Mouse (Mus musculus) myocyte (in vitro differentiated cells): ENCODE results near the gene Cab39. TPM values are rescaled to one million over a fixed set of nuclear protein-coding genes. Genes with fewer than 3 reads are reported as not detected.

Source experiments
- H3K27me3 ChIP-seq: one replicate; pipeline ENCODE4 v1.6.1; 2011; ENCODE audit not compliant: control insufficient read depth, insufficient read depth, insufficient read length
- H3K36me3 ChIP-seq: one replicate; pipeline ENCODE4 v1.6.1; 2011; ENCODE audit not compliant: control insufficient read depth, insufficient read depth
- H3K4me2 ChIP-seq: one replicate; pipeline ENCODE4 v1.6.1; 2011; ENCODE audit warnings: low read depth, control low read depth
- H3K4me3 ChIP-seq: one replicate; pipeline ENCODE4 v1.5.1; 2011; ENCODE audit warnings: mild to moderate bottlenecking, control low read depth, moderate library complexity
- H3K79me2 ChIP-seq: one replicate; pipeline ENCODE4 v1.6.1; 2011; ENCODE audit not compliant: control insufficient read depth, insufficient read depth
- H3ac ChIP-seq: one replicate; pipeline ENCODE4 v1.6.1; 2011; ENCODE audit not compliant: control insufficient read depth, insufficient read length
- CEBPB ChIP-seq: IDR thresholded peaks from 2 replicates; pipeline ENCODE4 v1.6.1; 2011; ENCODE audit warnings: mild to moderate bottlenecking, moderate library complexity; ENCODE audit not compliant: poor library complexity, insufficient read depth, severe bottlenecking
- E2F4 ChIP-seq: IDR thresholded peaks from one replicate; pipeline ENCODE4 v1.6.1; 2011; ENCODE audit warnings: mild to moderate bottlenecking, control low read depth, moderate library complexity; ENCODE audit not compliant: insufficient read depth
- MAX ChIP-seq: IDR thresholded peaks from one replicate; pipeline ENCODE4 v1.6.1; 2011; ENCODE audit warnings: low read depth, mild to moderate bottlenecking, control low read depth
- MYOD1 ChIP-seq, 3 experiments: IDR thresholded peaks; one replicate each; pipeline ENCODE4 v1.6.1; 2011; ENCODE audit warnings: control low read depth in 2 of 3, low read depth in 2 of 3, mild to moderate bottlenecking in 2 of 3, moderate library complexity in 1 of 3; ENCODE audit not compliant: insufficient read length in 2 of 3, control insufficient read depth in 1 of 3
- MYOG ChIP-seq, 3 experiments: IDR thresholded peaks; one replicate each; pipeline ENCODE4 v1.6.1; 2011; ENCODE audit warnings: control low read depth in 2 of 3, low read depth in 2 of 3, mild to moderate bottlenecking in 2 of 3; ENCODE audit not compliant: insufficient read length in 2 of 3, control insufficient read depth in 1 of 3, insufficient read depth in 1 of 3
- POLR2A ChIP-seq: IDR thresholded peaks from one replicate; pipeline ENCODE4 v1.6.1; 2011; ENCODE audit warnings: low read depth, mild to moderate bottlenecking, control low read depth, moderate library complexity; ENCODE audit not compliant: insufficient read length
- POLR2AphosphoS2 ChIP-seq: IDR thresholded peaks from one replicate; pipeline ENCODE4 v1.6.1; 2011; ENCODE audit warnings: low read depth, control low read depth; ENCODE audit not compliant: insufficient read length
- REST ChIP-seq: IDR thresholded peaks from one replicate; pipeline ENCODE4 v1.6.1; 2011; ENCODE audit warnings: mild to moderate bottlenecking, control low read depth, moderate library complexity; ENCODE audit not compliant: insufficient read depth, insufficient read length
- SRF ChIP-seq: IDR thresholded peaks from one replicate; pipeline ENCODE4 v1.6.1; 2011; ENCODE audit warnings: low read depth; ENCODE audit not compliant: control insufficient read depth, insufficient read length
- TCF12 ChIP-seq: IDR thresholded peaks from one replicate; pipeline ENCODE4 v1.6.1; 2011; ENCODE audit warnings: mild to moderate bottlenecking, control low read depth; ENCODE audit not compliant: poor library complexity, insufficient read depth, severe bottlenecking
- TCF3 ChIP-seq: IDR thresholded peaks from one replicate; pipeline ENCODE4 v1.6.1; 2011; ENCODE audit warnings: low read depth, control low read depth; ENCODE audit not compliant: insufficient read length
- USF1 ChIP-seq: IDR thresholded peaks from one replicate; pipeline ENCODE4 v1.6.1; 2011; ENCODE audit warnings: low read depth, mild to moderate bottlenecking, control low read depth, moderate library complexity
- polyA plus RNA-seq: library from polyadenylated mRNA; unstranded; fragments of >200 nt; fragmentation: generic; extraction: Trizol; gene quantifications from one replicate; pipeline ENCODE4 v1.2.1, GENCODE M21; 2012; ENCODE audit warnings: missing spikeins

Cab39 gene
- 29.0 TPM for polyA plus RNA-seq

GRCm38 (mm10) chr1:85793208-85794105 is at the start of gene Cab39:
Gene Cab39, plus strand, starts transcription at chr1:85793441.
- peak within 1 kb of the TSS; percentile 89 for H3ac ChIP-seq
- H3K27me3 ChIP-seq = peaks cover 7% of the 10 kb centered on the region
- peaks cover 5% of the 10 kb centered on the region for H3K36me3 ChIP-seq
- H3K79me2 ChIP-seq = peaks cover 46% of the 10 kb centered on the region
- peak within 1 kb of the TSS; percentile 93 for H3K4me3 ChIP-seq
- TF ChIP-seq TCF3 (no peak), MYOG (IDR thresholded peaks at IDR 0.05; ENCODE audit: control insufficient read depth in 1 of 3, insufficient read depth in 1 of 3, insufficient read length in 2 of 3, low read depth in 2 of 3) (peak in 2 of 3 experiments; percentile 29 to 37), POLR2A (peak; percentile 83), POLR2AphosphoS2 (peak; percentile 81), TCF12 (no peak), REST (no peak), MYOD1 (IDR thresholded peaks at IDR 0.05; ENCODE audit: control insufficient read depth in 1 of 3, insufficient read length in 2 of 3, low read depth in 2 of 3) (no peak), SRF (no peak), E2F4 (peak; percentile 6), USF1 (no peak), CEBPB (no peak), MAX (no peak)
- peak within 1 kb of the TSS; percentile 75 for H3K4me2 ChIP-seq

- TF ChIP-seq POLR2A (no peak), SRF (no peak), MYOG (IDR thresholded peaks at IDR 0.05; ENCODE audit: control insufficient read depth in 1 of 3, insufficient read depth in 1 of 3, insufficient read length in 2 of 3, low read depth in 2 of 3) (no peak), USF1 (no peak), E2F4 (no peak), TCF12 (no peak), TCF3 (no peak), REST (no peak), CEBPB (no peak), POLR2AphosphoS2 (no peak), MAX (no peak), MYOD1 (IDR thresholded peaks at IDR 0.05; ENCODE audit: control insufficient read depth in 1 of 3, insufficient read length in 2 of 3, low read depth in 2 of 3) (no peak)
- no peaks in the 10 kb centered on the region for H3K36me3 ChIP-seq
- no peak overlapping the region for H3K4me2 ChIP-seq
- no peaks in the 10 kb centered on the region for H3K27me3 ChIP-seq
- H3ac ChIP-seq = no peak overlapping the region
- no peaks in the 10 kb centered on the region for H3K79me2 ChIP-seq
- no peak overlapping the region for H3K4me3 ChIP-seq
These were observed 48.7 kb upstream of the Cab39 start for GRCm38 (mm10) chr1:85744539-85744938.

- TF ChIP-seq MAX = no peak
- Histone ChIP-seq H3K4me2 (no peak overlapping the region), H3K36me3 (no peaks in the 10 kb centered on the region), H3K4me3 (no peak overlapping the region), H3K79me2 (no peaks in the 10 kb centered on the region), H3ac (no peak overlapping the region), H3K27me3 (no peaks in the 10 kb centered on the region)
These were observed 46.7 kb upstream of the Cab39 start for GRCm38 (mm10) chr1:85746511-85746910.

GRCm38 (mm10) chr1:85749829-85750228 is 43.4 kb upstream of the Cab39 start:
- Histone ChIP-seq H3K4me3 (no peak overlapping the region), H3K4me2 (no peak overlapping the region), H3K27me3 (no peaks in the 10 kb centered on the region), H3K36me3 (no peaks in the 10 kb centered on the region), H3ac (no peak overlapping the region), H3K79me2 (no peaks in the 10 kb centered on the region)
- TF ChIP-seq MYOD1 (IDR thresholded peaks at IDR 0.05; ENCODE audit: control insufficient read depth in 1 of 3, insufficient read length in 2 of 3, low read depth in 2 of 3) = peak in 1 of 3 experiments; percentile 51
- no peak for TF ChIP-seq USF1
- no peak for TF ChIP-seq POLR2AphosphoS2
- peak in 1 of 3 experiments; percentile 37 for TF ChIP-seq MYOG (IDR thresholded peaks at IDR 0.05; ENCODE audit: control insufficient read depth in 1 of 3, insufficient read depth in 1 of 3, insufficient read length in 2 of 3, low read depth in 2 of 3)

- H3K4me3 ChIP-seq = no peak overlapping the region
- H3K4me2 ChIP-seq = no peak overlapping the region
These were observed 42.6 kb upstream of the Cab39 start for GRCm38 (mm10) chr1:85750650-85751049.

More at GRCm38 (mm10) chr1:85750650-85751049, 42.6 kb upstream of the Cab39 start:
- Histone ChIP-seq H3K27me3 (no peaks in the 10 kb centered on the region), H3K36me3 (no peaks in the 10 kb centered on the region), H3K79me2 (no peaks in the 10 kb centered on the region), H3ac (no peak overlapping the region)
- no peak for TF ChIP-seq USF1
- no peak for TF ChIP-seq TCF12
- no peak for TF ChIP-seq POLR2AphosphoS2
- no peak for TF ChIP-seq MYOG (IDR thresholded peaks at IDR 0.05; ENCODE audit: control insufficient read depth in 1 of 3, insufficient read depth in 1 of 3, insufficient read length in 2 of 3, low read depth in 2 of 3)
- no peak for TF ChIP-seq SRF
- TF ChIP-seq E2F4 = no peak
- TF ChIP-seq TCF3 = no peak
- no peak for TF ChIP-seq MAX
- no peak for TF ChIP-seq CEBPB
- no peak for TF ChIP-seq MYOD1 (IDR thresholded peaks at IDR 0.05; ENCODE audit: control insufficient read depth in 1 of 3, insufficient read length in 2 of 3, low read depth in 2 of 3)
- TF ChIP-seq REST = no peak
- TF ChIP-seq POLR2A = no peak
